Mouse (Mus musculus) frontal cortex, postnatal 14 days (tissue): Measurements from ENCODE around the gene Rgl1.

Source experiments
- DNase-seq, 2 experiments: peaks; one replicate each; pipeline ENCODE4 v3.0.0; 2022; ENCODE audit warnings: low spot score in 2 of 2

Gene Rgl1

DNA sequence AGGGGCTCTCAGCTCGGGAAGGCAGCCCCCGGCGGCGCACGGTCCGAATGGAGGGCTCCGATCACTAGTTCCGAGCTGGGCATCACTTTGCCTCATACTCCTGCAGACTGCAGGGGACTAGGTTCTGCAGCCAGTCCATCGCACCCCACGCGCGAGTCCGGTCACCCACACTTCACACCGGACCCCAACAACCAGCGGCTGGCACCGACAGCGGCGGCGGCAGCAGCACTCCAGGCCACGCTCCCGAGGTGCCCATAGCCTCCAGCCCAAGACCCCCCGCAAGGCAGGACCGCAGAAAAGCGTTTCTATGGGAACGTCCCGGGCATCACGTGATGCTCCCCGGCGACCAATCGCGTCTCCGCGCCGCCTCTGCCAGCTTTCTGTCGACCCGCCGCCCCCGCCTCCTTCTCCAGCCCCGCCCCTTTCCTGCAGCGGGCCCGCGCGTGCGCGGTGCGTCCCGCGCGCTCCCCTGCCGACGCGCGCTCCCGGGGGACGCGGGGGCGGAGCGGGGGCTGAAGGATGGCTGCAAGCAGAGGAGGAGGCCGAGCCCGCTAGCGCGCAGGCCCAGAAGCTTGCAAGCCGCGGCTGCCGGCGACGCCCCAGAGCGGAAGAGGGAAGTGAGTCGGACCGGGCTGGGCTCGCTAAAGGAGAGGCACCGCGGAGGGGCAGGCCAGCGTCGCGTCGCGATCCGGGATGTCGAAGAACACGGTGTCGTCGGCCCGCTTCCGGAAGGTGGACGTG lies at the start of gene Rgl1, which contains the start of gene Arpc5:
TSS of gene Rgl1 (minus strand) at position 320 of the 741 bp plus-strand sequence.
TSS of gene Arpc5 (plus strand) at position 511 of the 741 bp plus-strand sequence.
- DNase-seq: peak; percentile 93 to 94

DNA sequence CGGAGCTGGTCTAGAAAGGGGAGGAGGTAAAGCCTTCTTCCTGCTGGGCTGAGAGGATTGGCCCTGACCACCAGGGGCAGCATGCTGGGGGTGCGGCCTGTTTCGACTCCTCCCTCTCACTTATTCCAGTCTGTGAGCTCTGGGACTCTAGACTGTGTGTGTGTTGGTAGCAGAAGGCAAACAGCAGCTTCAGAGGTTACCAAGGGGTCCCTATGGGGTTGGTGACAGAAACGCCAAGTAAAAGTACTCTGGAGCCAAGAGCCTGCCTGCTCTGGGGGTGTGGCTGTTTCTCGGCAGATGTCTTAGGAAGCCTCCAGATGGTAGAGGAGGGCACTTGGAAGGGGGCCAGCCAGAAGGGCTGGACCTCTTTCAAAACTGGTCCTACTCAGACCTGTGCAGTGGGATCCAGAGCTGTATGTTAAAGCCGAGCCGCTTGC lies 49.1 kb upstream of the Rgl1 start:
- DNase-seq: no peak

DNA sequence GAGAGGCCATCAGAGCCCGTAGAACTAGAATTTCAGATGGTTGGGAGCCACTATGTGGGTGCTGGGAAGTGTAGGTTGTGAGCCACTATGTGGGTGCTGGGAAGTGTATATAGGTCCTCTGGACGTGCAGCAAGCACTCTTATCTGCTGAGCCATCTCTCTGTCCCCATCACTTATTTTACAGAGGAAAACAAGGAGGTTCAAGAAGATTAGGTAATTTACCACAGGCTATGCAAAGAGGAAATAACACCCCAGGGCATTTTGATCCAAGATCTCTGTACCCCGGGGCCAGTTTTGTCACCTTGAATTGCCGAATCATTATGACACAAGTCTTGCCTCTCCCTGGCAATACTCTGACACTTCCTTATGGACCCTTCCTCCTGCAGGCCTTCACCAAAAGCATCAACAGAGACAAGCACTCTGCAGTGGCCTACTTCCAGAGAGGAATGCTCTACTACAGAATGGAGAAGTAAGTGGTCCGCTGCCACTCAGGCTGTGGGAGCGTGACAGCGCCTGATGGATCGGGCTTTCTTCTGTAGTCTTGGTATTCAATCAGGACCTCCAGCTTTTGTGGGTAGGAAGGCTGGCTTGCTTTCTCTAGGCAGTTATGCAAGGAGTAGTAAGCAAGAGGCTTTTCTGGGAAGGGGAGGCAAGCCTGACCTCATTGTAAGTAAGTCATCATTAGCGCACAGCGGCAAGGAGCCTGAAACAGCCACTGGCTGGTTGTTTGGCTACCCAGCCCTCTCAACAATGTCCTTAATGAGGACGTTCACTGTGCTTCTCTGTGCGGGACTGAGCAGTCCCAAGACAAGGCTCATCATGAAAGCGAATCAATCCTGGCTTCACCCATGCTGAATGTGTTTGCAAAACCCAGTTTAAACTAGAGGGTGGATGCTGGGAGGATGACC lies 44.6 kb upstream of the Rgl1 start:
- no peak for DNase-seq

DNA sequence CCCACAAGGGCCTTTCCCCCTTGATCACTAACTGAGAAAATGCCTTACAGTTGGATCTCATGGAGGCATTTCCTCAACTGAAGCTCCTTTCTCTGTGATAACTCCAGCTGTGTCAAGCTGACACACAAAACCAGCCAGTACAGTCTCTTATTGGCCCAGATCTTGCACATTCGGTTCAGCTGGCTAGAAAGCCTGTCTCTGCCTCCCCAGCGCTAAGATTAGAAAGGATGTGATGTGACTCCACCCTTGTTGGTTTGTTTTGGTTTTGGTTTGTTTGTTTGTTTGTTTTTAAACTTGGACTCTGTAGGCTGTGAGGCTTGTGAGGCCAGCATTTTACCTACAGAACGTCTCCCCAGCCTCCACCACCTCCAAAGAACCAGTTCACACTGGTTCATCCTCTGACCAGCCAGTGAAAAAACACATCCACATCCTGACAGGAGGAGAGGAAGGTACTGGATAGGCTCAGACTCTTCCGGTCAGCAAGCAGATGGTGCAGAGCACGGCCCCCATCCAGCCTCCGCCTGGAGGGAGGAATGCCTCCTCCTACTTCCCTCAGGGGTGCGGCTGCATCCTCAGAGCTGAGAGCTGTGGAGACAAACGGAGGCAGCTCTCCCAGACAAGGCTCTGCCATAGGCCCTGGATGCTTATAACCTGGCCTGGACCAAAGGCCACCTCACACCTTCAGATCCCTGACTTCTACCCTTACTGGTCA lies 43.5 kb upstream of the Rgl1 start:
- DNase-seq: no peak

DNA sequence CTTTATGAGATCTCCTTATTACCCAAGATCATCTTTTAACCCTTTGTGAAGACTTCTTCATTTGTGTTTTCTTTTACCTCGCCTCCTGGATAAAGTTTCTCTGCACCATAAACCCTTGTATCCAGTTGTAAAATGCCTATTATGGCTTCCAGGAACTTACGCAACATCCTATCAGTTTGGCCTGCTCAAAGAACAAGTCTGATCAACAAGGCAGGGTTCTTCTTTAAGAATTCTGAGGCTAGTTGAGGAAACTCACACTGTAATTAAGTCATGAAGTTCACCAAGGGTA lies 42.2 kb upstream of the Rgl1 start:
- no peak for DNase-seq

DNA sequence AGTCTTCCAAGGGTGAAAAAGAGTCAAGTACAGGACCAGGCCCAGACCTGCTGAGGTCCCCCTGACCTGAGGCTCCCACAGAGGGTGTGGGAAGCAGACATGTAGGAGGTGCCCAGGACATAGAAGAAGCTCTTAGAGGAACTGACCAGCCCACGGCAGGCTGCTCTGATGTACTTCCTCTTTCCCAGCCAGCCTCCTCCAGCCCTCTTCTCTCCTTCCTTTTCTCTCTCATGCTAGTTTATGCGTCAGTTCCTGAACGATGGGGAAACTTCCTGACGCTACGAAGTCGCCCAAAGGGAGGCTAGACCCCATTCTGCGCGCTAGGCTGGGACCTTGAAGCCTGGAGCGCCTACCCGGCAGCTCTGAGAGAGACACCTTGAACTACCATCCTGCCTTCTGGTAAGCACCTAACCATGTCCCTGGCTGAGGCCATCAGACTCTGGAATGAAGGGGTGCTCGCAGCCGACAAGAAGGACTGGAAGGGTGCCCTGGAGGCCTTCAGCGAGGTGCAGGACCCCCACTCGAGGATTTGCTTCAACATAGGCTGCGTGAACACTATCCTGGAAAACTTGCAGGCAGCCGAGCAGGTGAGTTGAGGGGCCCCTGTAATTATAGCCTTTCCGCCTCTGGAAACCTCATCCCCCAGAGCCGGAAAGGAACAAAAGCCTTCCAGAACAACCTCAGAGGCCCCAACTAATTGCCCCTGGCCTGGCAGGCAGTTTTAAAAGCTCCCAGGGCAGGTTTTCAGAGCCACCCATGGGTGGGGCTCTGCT lies 41.7 kb upstream of the Rgl1 start:
- no peak for DNase-seq

DNA sequence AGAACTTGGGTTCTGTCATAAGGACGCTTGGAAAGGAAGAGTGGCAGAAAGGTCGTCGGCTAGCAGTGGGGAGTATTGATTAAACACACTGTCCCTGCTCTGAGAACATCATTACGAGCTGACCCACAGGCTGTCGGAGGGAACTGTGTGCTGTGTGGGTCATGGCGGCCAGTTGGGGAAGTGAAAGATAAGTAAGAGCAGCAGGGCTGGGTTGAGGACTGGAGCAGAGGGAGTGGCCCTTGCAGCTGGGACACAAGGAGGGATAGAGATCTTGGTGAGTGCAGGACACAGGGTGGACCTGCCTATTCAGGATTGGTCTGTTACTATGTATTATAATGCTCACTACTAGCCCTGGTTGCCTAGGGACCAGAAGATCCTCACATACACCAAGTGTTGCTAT lies 38.8 kb upstream of the Rgl1 start:
- no peak for DNase-seq

DNA sequence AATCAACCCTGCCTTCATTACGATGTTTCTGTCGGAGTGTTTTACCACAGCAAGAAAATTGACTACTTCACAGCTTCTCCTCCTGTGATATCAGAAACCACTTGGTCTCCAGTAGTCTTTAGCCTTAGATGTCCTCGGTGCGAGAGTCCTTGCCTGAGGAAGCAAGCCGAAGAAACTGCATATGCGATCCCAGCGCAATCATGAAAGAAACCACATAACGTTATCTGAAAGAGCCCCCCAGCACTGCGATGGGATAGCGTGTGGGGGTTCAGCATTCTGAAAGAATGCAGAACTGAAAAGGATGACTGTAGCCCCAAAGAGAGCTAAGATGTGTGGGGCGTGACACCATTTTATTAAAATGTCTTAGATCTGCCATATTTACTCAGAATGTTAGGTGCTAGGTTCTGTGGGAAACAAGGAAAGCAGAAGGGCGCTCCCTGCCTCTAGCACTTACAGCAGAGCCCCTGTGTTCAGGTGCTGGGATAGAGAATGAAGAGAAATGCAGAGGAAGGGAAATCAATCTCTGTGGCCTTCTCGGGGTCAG lies 34.6 kb upstream of the Rgl1 start:
- no peak for DNase-seq

DNA sequence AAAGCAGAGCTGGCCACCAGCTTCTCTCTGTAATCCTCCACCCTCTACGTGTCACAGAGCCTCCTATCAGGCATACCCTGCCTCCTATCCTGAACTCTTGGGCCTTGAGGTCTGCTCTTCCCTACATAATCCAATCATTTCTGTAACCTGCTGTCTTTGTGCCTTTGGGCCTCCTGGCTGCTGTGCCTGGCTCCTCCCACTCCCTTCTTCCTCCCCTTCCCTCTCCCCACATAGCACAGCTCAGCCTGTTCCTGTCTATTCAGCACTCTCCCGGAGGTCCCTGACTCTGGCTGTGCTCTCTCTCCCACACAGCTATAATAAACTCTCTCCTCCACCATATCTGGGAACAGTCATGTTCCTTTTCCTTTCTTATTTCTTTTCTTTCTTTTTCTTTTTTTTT lies 33.7 kb upstream of the Rgl1 start, which contains the start of gene Ncf2:
TSS of gene Ncf2 (plus strand) at position 298 of the 400 bp plus-strand sequence.
- no peak for DNase-seq

DNA sequence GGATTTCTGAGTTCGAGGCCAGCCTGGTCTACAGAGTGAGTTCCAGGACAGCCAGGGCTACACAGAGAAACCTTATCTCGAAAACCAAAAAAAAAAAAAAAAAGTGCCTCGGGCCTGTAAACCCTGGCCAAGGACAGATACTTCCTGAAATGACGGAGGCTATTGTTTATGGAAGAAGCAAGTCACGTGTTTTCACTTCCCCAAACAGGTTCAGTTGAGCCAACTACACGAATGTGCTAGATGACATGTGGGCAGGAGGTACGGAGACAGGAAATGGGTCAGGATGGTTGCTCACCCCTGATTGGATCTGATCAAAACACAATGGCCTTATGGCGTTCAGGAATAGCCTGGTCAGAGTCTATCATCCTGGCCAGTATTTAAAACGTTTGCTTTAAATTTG lies 32.0 kb upstream of the Rgl1 start:
- no peak for DNase-seq

DNA sequence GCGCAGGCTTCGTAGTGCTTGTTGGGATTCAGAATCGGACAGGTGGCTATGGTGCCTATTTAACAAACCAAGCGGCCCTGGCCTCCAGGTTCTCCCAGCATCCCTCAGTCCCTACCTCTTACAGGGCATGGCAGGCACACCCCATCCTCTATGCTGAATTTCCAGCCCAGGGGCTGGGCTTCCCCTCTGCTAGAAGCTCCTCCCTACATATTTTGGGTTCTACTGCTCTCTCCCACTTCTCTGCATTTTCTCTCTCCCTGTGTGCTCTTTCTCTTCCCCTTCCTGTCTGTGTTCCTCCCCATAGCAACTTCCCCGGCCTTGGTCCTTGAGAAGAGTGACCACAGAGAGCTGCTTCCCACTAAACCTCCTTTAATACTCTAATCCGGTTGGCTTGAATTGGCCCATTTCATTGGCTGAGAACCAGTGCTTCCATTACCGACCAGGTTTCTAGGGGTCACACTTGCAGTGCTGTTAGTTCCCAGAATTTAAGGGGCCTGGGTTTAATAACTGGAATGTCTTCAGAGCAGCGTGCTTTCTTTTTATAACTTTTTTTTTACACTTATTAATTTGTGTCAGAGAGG lies 30.6 kb upstream of the Rgl1 start:
- no peak for DNase-seq

DNA sequence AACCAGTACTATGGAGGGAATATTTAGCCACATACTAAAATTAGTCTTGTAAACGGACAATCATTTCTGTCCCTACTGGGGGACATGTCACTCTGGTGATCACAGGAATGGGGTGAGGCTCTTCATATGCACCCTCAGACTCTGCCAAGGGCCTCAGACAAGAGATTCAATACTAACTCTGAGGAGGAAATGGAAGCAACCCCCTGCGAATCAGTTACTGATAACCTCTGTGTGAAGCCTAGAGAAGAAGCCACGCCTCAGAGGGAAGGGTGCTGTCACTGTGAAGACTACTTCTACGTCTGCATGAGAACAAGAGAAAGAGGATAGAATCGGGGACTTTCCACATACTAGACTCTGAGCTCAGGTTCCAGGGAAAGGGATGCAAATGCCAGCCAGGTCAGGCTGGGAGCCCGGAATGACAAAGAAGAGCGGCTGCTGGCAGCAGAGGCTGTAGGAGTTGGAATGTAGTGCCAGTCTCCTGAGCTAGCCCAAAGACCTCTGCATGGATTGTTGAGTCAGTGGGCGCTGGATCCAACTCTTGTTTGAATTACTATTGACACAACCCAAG lies 29.6 kb upstream of the Rgl1 start:
- DNase-seq: no peak

DNA sequence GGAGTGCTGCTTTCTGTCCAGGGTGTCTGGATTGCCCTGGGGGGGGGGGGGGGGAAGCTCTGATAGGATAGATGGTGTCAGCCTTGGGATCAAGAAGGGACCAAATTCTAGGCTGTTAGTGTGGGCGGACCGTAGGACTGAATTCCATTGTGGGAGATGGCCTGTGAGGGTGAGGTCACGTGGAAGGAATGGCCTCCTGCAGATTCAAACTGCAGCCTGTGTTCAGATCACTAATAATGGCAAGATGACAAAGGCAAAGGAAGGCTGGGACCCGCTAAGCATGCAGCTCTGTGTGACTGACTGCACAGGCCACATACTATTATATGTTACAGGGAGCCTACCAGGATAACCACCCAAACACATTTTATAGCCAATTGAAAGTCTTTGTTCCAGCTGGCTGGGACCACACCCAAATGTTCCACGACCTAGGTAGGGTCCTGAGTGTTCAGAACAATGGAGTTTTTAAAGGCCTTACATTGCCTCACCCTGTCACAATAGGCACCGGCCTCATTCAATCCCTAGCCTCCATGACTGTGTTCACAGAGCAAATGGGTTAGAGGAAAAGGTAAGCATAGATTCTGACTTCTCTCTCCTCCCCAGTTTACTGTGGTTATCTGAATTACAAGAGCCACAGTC lies 27.5 kb upstream of the Rgl1 start:
- DNase-seq: no peak

DNA sequence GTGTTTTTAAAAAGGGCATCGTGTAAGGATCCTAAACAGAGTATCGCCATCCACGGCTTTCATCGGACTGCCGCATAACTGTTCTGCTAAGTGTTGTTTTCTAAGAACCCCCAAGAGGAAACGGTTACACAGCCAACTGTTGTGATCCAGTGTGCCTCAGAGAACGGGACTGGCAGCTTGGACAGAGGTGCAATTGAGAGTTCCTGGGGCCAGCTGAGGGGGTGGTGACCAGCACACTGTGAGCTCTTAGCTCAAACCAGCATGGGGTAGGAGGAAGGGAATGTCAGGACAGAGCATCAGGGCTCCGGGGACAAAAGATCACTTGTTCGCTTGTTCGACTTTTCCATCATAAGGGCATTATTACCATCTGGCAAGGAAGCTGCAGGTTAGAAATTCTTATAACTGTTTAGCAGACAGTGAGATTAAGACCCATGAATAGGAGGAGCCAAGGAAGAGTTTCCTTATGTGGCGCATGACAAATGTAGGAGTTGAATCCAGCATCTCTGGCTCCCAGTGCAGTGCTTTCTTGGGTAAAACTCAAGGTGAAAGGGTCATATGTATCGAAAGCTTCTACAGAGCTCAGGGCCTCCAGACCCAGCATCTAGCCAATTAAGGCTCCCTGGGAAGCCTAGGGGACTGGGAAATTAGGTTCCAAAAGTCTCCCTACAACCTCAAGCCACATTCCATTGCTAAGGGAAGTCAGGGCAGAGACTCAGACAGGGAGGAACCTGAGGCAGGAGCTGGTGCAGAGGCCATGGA lies 26.8 kb upstream of the Rgl1 start:
- DNase-seq: peak in 1 of 2 experiments; percentile 50

DNA sequence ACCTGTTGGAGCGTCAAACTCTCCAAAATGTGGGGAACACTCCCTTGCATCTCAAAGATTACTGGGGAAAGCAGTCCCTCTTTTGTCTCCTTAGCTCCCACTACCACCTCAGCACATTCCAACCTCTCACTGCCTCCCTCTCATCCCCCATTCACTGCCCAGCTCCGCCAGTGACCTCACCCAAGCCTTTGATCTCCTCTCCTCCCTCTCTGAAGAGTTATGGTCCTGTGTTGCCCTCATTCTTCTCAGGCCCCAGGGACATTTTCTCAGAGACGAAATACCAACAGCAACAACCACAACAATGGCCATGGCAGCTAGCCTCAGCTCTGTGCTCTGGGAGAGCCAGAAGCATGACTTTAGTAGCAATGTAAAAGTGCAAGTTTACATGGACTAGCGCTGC lies 25.1 kb upstream of the Rgl1 start:
- no peak for DNase-seq

DNA sequence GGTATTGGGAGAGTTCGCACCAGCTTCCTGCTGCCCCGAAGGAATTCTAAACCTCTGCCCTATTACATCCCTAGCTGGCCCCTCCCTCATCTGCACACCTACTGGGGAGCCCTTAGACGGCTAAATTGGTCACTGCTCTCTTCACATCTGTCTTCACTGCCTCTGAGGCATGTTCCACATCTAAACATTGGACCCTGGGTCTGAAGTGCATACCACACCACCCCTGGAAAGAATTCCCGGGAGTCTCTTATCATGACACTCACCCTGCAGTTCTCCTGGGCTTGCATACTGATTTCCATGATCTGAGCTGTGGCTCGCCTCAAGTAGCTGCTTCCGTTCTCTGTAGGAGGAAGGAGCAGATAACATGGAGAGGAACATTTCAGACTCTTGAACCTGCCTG lies 24.7 kb upstream of the Rgl1 start:
- DNase-seq: no peak

DNA sequence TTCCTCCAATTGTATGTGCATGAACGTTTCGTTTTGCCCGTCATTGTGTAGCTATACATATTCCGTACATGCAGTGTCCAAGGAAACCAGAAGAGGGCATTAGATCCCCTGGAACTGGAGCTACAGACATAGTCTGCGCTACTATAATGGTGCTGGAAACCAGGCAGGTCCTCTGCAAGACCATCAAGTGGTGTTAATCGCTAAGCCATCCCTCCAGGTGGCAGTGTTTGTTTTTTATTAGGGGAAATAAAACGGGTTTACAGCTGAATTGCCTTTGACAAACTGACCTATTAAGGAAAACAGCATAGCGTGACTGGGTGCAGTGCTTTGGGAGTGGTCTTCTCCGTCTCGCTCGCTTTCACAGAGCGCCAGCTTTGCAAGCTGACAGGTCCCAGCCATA lies 24.1 kb upstream of the Rgl1 start:
- no peak for DNase-seq

DNA sequence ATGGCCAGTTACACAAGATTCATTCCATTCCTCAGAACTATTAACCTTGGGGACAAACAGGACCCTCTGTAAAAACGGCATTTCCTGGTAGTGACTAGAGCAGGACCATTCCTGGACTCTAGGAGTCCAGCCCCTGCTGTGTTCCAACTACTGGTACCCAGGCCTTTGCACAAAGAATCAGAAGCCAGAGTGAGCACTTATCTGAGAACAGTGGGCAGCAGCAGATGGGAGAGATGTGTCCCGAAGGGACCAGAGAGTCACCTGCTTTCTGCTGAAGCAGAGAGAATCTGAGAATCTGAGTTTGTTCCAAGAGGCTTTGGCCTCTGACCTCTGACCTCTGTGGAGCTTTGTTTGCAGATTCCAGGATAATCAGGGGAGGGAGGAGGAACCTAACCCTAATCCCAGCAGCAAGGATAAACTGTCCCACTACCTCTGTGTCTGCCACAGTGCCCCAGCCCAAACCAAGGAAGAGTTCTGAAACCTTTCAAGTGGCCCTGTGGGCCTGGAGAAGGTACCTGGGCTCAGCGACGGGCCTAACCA lies 22.0 kb upstream of the Rgl1 start:
- DNase-seq: no peak

DNA sequence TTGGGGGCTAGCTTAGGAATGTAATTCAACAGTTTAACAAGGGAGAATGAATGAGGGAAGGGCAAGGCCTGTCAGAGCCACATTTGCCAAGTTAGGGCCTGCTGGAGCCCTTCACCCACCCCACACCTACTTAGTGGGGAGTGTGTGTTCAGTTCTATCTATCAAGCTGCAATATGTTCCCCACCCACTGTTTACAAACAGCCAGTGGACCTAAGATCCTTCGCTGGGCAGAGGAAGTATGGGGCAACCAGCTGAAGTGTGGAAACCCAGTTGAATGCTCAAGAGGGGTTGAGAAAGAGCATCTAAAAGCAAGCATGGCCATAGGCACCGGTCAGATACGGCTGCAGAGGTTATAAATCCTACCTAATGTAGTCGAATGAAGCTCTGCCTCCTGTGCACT lies 20.8 kb upstream of the Rgl1 start:
- no peak for DNase-seq
